Mouse (Mus musculus) cerebellum, adult 2 months (tissue): Measurements from ENCODE around the gene Akap9. TPM values are rescaled to one million over a fixed set of nuclear protein-coding genes. Genes with fewer than 3 reads are reported as not detected.
"Not testable (repeated sequence)": the region's sequence is repeated elsewhere in the genome, so short reads cannot be mapped to it uniquely, and the experiment has no call there.

Experiments
- DNase-seq, 2 experiments: peaks; one replicate each; pipeline ENCODE4 v3.0.0; 2021
- H3K27ac ChIP-seq: fragments of 200-500 bp; 2 replicates; pipeline ENCODE4 v1.5.1; 2012; ENCODE audit warnings: low read length, control low read depth, inconsistent platforms; ENCODE audit not compliant: insufficient read depth
- H3K27me3 ChIP-seq: fragments of 200-500 bp; 2 replicates; pipeline ENCODE4 v1.6.1; 2012; ENCODE audit warnings: inconsistent platforms, mild to moderate bottlenecking, low read length, moderate library complexity; ENCODE audit not compliant: control insufficient read depth, insufficient read depth
- H3K4me1 ChIP-seq: fragments of 200-500 bp; 2 replicates; pipeline ENCODE4 v1.6.1; 2011; ENCODE audit warnings: low read length; ENCODE audit not compliant: control insufficient read depth, insufficient read depth
- H3K4me3 ChIP-seq: fragments of 200-500 bp; replicated peaks from 2 replicates; pipeline ENCODE3; 2011; ENCODE audit warnings: mild to moderate bottlenecking, low read depth, low read length, control low read depth; ENCODE audit not compliant: insufficient read depth
- CTCF ChIP-seq: fragments of 200-500 bp; IDR thresholded peaks from 2 replicates; pipeline ENCODE4 v1.5.1; 2011; ENCODE audit warnings: low read depth, mild to moderate bottlenecking, control low read depth, low read length, moderate library complexity, borderline replicate concordance; ENCODE audit not compliant: insufficient read depth
- POLR2A ChIP-seq: fragments of 200-500 bp; IDR thresholded peaks from 2 replicates; pipeline ENCODE4 v1.6.1; 2011; ENCODE audit warnings: low read length, control low read depth, borderline replicate concordance; ENCODE audit not compliant: insufficient read depth
- WGBS: fragments of 180-500 bp; shearing (Covaris S2); methylation state at CpG from one replicate; pipeline ENCODE4 v1.1.7; 2018; 5-methylcytosine and 5-hydroxymethylcytosine counted together
- polyA plus RNA-seq: library from polyadenylated mRNA; depleted of rRNA; stranded (reverse); fragments of >200 nt; gene quantifications from 2 replicates; pipeline ENCODE4 v1.2.3, GENCODE M21; 2012

The Akap9 gene
- polyA plus RNA-seq, 1 experiment, result 28.9 TPM

- whole genome bisulfite sequencing, result 80% methylated on average over 2 of the region's 2 CpGs
- no peak for TF ChIP-seq CTCF
- TF ChIP-seq POLR2A, result no peak
- Histone ChIP-seq H3K4me1 (0 out of 2 replicates have a peak, but pooled peaks cover 2% of the 10 kb centered on the region), H3K27me3 (no peaks in the 10 kb centered on the region), H3K27ac (no peak overlapping the region), H3K4me3 (no peak overlapping the region)
- no peak for DNase-seq
Observed at GRCm38 (mm10) chr5:3941240-3941639, 13.4 kb downstream of the Akap9 start.

GRCm38 (mm10) chr5:3943169-3943568 is 15.3 kb downstream of the Akap9 start:
- H3K27ac ChIP-seq, H3K4me1 ChIP-seq, H3K4me3 ChIP-seq, H3K27me3 ChIP-seq, DNase-seq: not testable (repeated sequence)
- 51% methylated on average over 4 of the region's 4 CpGs for WGBS

- Histone ChIP-seq H3K27ac (no peak overlapping the region), H3K27me3 (no peaks in the 10 kb centered on the region; the same call in 1 of the 2 replicates), H3K4me1 (no peaks in the 10 kb centered on the region), H3K4me3 (no peak overlapping the region)
- no peak for TF ChIP-seq POLR2A
- no peak for TF ChIP-seq CTCF
- DNase-seq, result no peak
- 93% methylated on average over 6 of the region's 6 CpGs for WGBS
Observed at GRCm38 (mm10) chr5:3952498-3952897, 24.6 kb downstream of the Akap9 start.

GRCm38 (mm10) chr5:3954541-3954940 is 26.7 kb downstream of the Akap9 start:
- 76% methylated on average over 1 of the region's 1 CpGs for WGBS
- no peak for TF ChIP-seq CTCF
- no peak for TF ChIP-seq POLR2A
- H3K27me3 ChIP-seq, result no peaks in the 10 kb centered on the region; the same call in 1 of the 2 replicates
- no peak overlapping the region for H3K27ac ChIP-seq
- H3K4me1 ChIP-seq, result no peaks in the 10 kb centered on the region
- H3K4me3 ChIP-seq, result no peak overlapping the region
- DNase-seq, result no peak

- H3K27me3 ChIP-seq, result no peaks in the 10 kb centered on the region
- no peak overlapping the region for H3K4me3 ChIP-seq
- DNase-seq, result no peak
- TF ChIP-seq CTCF (no peak), POLR2A (no peak)
- H3K27ac ChIP-seq, result no peak overlapping the region
- H3K4me1 ChIP-seq, result no peaks in the 10 kb centered on the region
- WGBS, result 95% methylated on average over 7 of the region's 7 CpGs
Observed at GRCm38 (mm10) chr5:3961286-3961685, 33.4 kb downstream of the Akap9 start.

- no peak for DNase-seq
- Histone ChIP-seq H3K27me3 (no peaks in the 10 kb centered on the region), H3K4me1 (no peaks in the 10 kb centered on the region), H3K4me3 (no peak overlapping the region), H3K27ac (no peak overlapping the region)
- TF ChIP-seq CTCF, result no peak
- TF ChIP-seq POLR2A, result no peak
- WGBS, result 94% methylated on average over 9 of the region's 9 CpGs
Observed at GRCm38 (mm10) chr5:3968415-3968814, 40.6 kb downstream of the Akap9 start.

GRCm38 (mm10) chr5:3969114-3969513 is 41.3 kb downstream of the Akap9 start:
- Histone ChIP-seq H3K4me1 (no peaks in the 10 kb centered on the region), H3K27me3 (no peaks in the 10 kb centered on the region), H3K27ac (no peak overlapping the region), H3K4me3 (no peak overlapping the region)
- no peak for TF ChIP-seq POLR2A
- no peak for TF ChIP-seq CTCF
- over 99% methylated on average over 6 of the region's 6 CpGs for WGBS
- DNase-seq, result no peak

GRCm38 (mm10) chr5:3970936-3971335 is 43.1 kb downstream of the Akap9 start:
- no peak for TF ChIP-seq POLR2A
- no peak for TF ChIP-seq CTCF
- Histone ChIP-seq H3K27ac (no peak overlapping the region), H3K4me1 (no peaks in the 10 kb centered on the region), H3K4me3 (no peak overlapping the region), H3K27me3 (no peaks in the 10 kb centered on the region)
- DNase-seq, result no peak
- 88% methylated on average over 2 of the region's 2 CpGs for WGBS
